Mouse (Mus musculus) liver, adult 2 months (tissue): ENCODE results near the gene Dok4.

Experiments
- CTCF ChIP-seq: fragments of 200-500 bp; IDR thresholded peaks from 2 replicates; pipeline ENCODE4 v1.5.1; 2011; ENCODE audit warnings: low read depth, low read length, control low read depth
- POLR2A ChIP-seq: fragments of 200-500 bp; IDR thresholded peaks from 2 replicates; pipeline ENCODE4 v1.6.1; 2011; ENCODE audit warnings: low read length, control low read depth; ENCODE audit not compliant: insufficient read depth; ENCODE audit errors: extremely low read depth

DNA sequence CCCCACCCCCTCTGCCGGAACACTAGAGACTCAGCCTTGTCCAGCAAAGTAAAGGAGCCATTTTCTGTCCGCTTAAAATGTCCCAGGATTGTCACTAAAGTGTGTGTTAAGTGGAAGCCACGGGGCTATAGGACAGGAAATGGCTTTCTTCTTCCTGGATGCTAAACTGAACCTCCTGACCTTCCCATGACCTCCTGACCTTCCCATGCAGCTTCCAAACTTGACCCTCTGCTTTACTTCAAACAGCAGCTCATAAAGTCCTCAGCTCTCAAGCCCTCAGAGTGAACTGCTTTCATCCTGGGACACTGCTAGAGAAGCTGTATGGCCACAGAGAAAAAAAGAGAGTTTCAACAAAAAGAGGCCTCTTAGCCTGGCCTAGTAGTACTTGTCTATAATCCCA, 690 bp upstream of the Dok4 start:
- no peak for TF ChIP-seq CTCF
- no peak for TF ChIP-seq POLR2A
